Mouse (Mus musculus): ENCODE data around the gene Siglecf.

Siglecf gene

GRCm38 (mm10) chr7:43392349-43393121 is 41.4 kb downstream of the Siglecf start:
- no peak for DNase-seq

- DNase-seq = no peak
Measured at GRCm38 (mm10) chr7:43399501-43399900, 48.4 kb downstream of the Siglecf start.

GRCm38 (mm10) chr7:43402718-43403117 is 51.6 kb downstream of the Siglecf start:
- no peak for DNase-seq

- no peak for DNase-seq
Measured at GRCm38 (mm10) chr7:43407573-43407972, 56.4 kb downstream of the Siglecf start.

GRCm38 (mm10) chr7:43408131-43408553 is 57.0 kb downstream of the Siglecf start, which contains the start of gene Siglecg:
Gene Siglecg, plus strand, starts transcription at chr7:43408204.
- DNase-seq = no peak

- DNase-seq = no peak
Measured at GRCm38 (mm10) chr7:43409084-43409483, 57.9 kb downstream of the Siglecf start.

Data from kidney, postnatal 4 days (tissue).